Mouse (Mus musculus): Measurements from ENCODE around the gene Them7.

DNA sequence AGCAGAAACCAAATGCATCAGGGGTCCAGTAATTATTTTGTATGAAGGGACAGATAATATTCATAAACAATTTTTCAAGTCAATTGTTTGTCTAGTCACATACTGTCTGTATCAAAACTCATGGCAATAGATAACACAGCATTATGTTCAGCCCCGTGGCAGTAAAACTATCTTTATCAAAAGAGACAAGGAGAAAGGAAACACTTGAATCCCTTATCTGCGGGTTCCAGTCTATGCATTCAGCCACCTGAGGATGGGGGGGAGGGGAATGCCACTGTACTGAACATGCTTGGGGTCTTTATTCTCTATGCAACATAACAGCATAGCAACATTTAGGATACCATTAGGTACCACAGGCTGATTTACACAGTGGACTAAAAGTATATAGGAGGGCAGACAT lies 190.2 kb downstream of the Them7 start:
- TF ChIP-seq CTCF (IDR thresholded peaks at IDR 0.05; ENCODE audit: low read depth, low read length) (no peak), EP300 (IDR thresholded peaks at IDR 0.05; ENCODE audit: insufficient read depth, low read depth, low read length) (no peak)

Data from ES-Bruce4 (cell line).